Mouse (Mus musculus) spleen, postnatal 10 days (tissue): ENCODE measurements at regions not wholly inside any gene's neighbourhood (a gene's known extent, or its start where the extent isn't known, plus 50 kb on each side); places are given as distances from the start of the nearest gene placed in this dataset.

Experiments used
- DNase-seq, 2 experiments: peaks; one replicate each; pipeline ENCODE4 v3.0.0; 2021 to 2022; ENCODE audit warnings: low spot score in 2 of 2

- DNase-seq = peak in 1 of 2 experiments; percentile 26
These were observed 92.2 kb upstream of the Rbm19 start for GRCm38 (mm10) chr5:120024071-120024470.

- DNase-seq = no peak
These were observed 91.1 kb upstream of the Rbm19 start for GRCm38 (mm10) chr5:120025212-120025611.

- DNase-seq = no peak
These were observed 85.4 kb upstream of the Rbm19 start for GRCm38 (mm10) chr5:120030904-120031303.

- DNase-seq = no peak
These were observed 84.7 kb upstream of the Rbm19 start for GRCm38 (mm10) chr5:120031614-120032013.

GRCm38 (mm10) chr5:120034499-120035077, 81.7 kb upstream of the Rbm19 start:
- no peak for DNase-seq

- DNase-seq = no peak
These were observed 81.0 kb upstream of the Rbm19 start for GRCm38 (mm10) chr5:120035251-120035650.

GRCm38 (mm10) chr5:120037806-120038205, 78.5 kb upstream of the Rbm19 start:
- no peak for DNase-seq

GRCm38 (mm10) chr5:120043786-120044185, 72.5 kb upstream of the Rbm19 start:
- no peak for DNase-seq

GRCm38 (mm10) chr5:120049063-120049781, 67.0 kb upstream of the Rbm19 start:
- DNase-seq = no peak

GRCm38 (mm10) chr5:120050728-120051436, 65.4 kb upstream of the Rbm19 start:
- no peak for DNase-seq

GRCm38 (mm10) chr5:120054498-120055167, 61.6 kb upstream of the Rbm19 start:
- no peak for DNase-seq
